28 mouse cellular contexts compared by ENCODE assay signal in the genomic region with DNA sequence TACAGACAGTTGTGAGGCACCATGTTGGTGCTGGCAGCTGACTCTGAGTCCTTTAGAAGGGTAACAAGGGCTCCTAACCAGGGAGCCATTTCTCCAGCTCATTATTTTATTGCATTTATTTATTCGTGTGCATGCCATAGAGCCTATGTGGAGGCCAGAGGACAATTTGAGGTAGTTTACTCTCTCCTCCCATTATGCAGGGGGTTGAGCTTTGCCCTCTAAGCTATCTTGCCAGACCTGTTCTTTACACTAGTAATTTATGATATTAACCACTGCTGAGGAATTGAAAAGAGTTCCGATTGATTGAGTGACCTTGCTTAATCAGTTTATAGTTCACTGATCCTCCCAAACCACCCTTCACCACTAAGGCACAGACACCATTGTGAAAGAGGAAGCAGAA.
"Had no signal": no experiment of that assay in that cellular context is flagged by ENCODE, and none has a peak within 500 bp of the region (broad histone marks: within the 10 kb centered on the region; RNA-seq: fewer than 3 reads in every experiment).

No protein-coding gene starts in this region.

- H3K9ac ChIP-seq: forebrain, postnatal 0 days; heart, embryonic 13.5 days; heart, embryonic 15.5 days; hindbrain, embryonic 12.5 days; hindbrain, embryonic 14.5 days; kidney, embryonic 15.5 days; limb, embryonic 12.5 days; liver, embryonic 13.5 days; liver, embryonic 15.5 days had no signal

- H3K27ac ChIP-seq: heart, embryonic 13.5 days; heart, embryonic 15.5 days; hindbrain, embryonic 10.5 days; hindbrain, embryonic 12.5 days; hindbrain, embryonic 14.5 days; kidney, embryonic 15.5 days; kidney, postnatal 0 days; layer of hippocampus, adult 2 months; left cerebral cortex, adult 2 months; limb, embryonic 10.5 days; limb, embryonic 12.5 days; liver, embryonic 13.5 days; liver, embryonic 15.5 days had no signal

- H3K27me3 ChIP-seq: heart, embryonic 13.5 days; heart, embryonic 15.5 days; hindbrain, embryonic 12.5 days; kidney, embryonic 15.5 days; limb, embryonic 12.5 days; liver, embryonic 13.5 days; liver, embryonic 15.5 days had no signal

- H3K4me2 ChIP-seq: heart, embryonic 11.5 days; heart, embryonic 13.5 days; heart, embryonic 15.5 days; hindbrain, embryonic 12.5 days; hindbrain, embryonic 14.5 days; kidney, embryonic 15.5 days; limb, embryonic 12.5 days; liver, embryonic 11.5 days; liver, embryonic 13.5 days; liver, embryonic 15.5 days had no signal

- ATAC-seq: forebrain, postnatal 0 days; hindbrain, embryonic 16.5 days; inflammation-experienced regulatory T-cells, adult 6 months had no signal

- H3K4me3 ChIP-seq: heart, embryonic 13.5 days; heart, embryonic 15.5 days; hindbrain, embryonic 10.5 days; hindbrain, embryonic 12.5 days; kidney, embryonic 15.5 days; layer of hippocampus, adult 2 months; left cerebral cortex, adult 2 months; limb, embryonic 10.5 days; limb, embryonic 12.5 days; liver, embryonic 13.5 days; liver, embryonic 15.5 days had no signal

- DNase-seq: forebrain, postnatal 0 days; gastrocnemius, postnatal 14 days; gastrocnemius, postnatal 36 days; heart, adult 18-20 months; heart, postnatal 14 days; heart, postnatal 4 days; kidney, adult 11 months; kidney, adult 2 months; kidney, adult 9 months; kidney, postnatal 14 days; kidney, postnatal 4 days; liver, embryonic 13.5 days had no signal

- H3K4me1 ChIP-seq: heart, embryonic 15.5 days; kidney, embryonic 15.5 days; limb, embryonic 10.5 days; limb, embryonic 12.5 days; liver, embryonic 13.5 days; liver, embryonic 15.5 days had no signal

- H3K36me3 ChIP-seq: heart, embryonic 13.5 days; heart, embryonic 15.5 days; hindbrain, embryonic 10.5 days; hindbrain, embryonic 12.5 days; kidney, embryonic 15.5 days; limb, embryonic 10.5 days; limb, embryonic 12.5 days; liver, embryonic 13.5 days; liver, embryonic 15.5 days had no signal

- H3K9me3 ChIP-seq: heart, embryonic 13.5 days; heart, embryonic 15.5 days; hindbrain, embryonic 10.5 days; hindbrain, embryonic 12.5 days; kidney, embryonic 15.5 days; limb, embryonic 10.5 days; limb, embryonic 12.5 days; liver, embryonic 13.5 days; liver, embryonic 15.5 days had no signal
